Mouse (Mus musculus) testis, adult 2 months (tissue): ENCODE measurements around the gene Gm45021.
A peak's percentile ranks its signal among the peaks of the same experiment; 100 is the strongest.

Experiments
- CTCF ChIP-seq: fragments of 200-500 bp; IDR thresholded peaks from 2 replicates; pipeline ENCODE4 v1.5.1; 2012; ENCODE audit warnings: low read depth, mild to moderate bottlenecking, inconsistent platforms, low read length, moderate library complexity; ENCODE audit not compliant: control insufficient read depth, insufficient read depth, insufficient replicate concordance
- POLR2A ChIP-seq: fragments of 200-500 bp; IDR thresholded peaks from 2 replicates; pipeline ENCODE4 v1.6.1; 2012; ENCODE audit warnings: low read depth, mild to moderate bottlenecking, inconsistent platforms, low read length, moderate library complexity; ENCODE audit not compliant: control insufficient read depth

GRCm38 (mm10) chr6:48554280-48555103 lies 34.9 kb upstream of the Gm45021 start, which contains the start of gene Lrrc61:
- TF ChIP-seq CTCF, result no peak
- peak; percentile 92 for TF ChIP-seq POLR2A
